Mouse (Mus musculus) stomach, embryonic 15.5 days (tissue): ENCODE measurements around the gene Napepld. TPM values are rescaled to one million over a fixed set of nuclear protein-coding genes. Genes with fewer than 3 reads are reported as not detected.

Experiments
- ATAC-seq: fragments of 200-750 bp; cut with Nextera tagmentation; 2 replicates; pipeline ENCODE4 v1.8.0; 2017; ENCODE audit warnings: low read depth, moderate number of reproducible peaks, moderate TSS enrichment; ENCODE audit not compliant: insufficient read depth, low FRiP score
- H3K27ac ChIP-seq: fragments of 300-500 bp; sonication (generic); 2 replicates; pipeline ENCODE4 v1.5.1; 2015; ENCODE audit warnings: mild to moderate bottlenecking, inconsistent platforms
- H3K27me3 ChIP-seq: fragments of 300-500 bp; sonication (generic); replicated peaks from 2 replicates; pipeline ENCODE4 v1.6.1; 2015; ENCODE audit warnings: inconsistent platforms
- H3K36me3 ChIP-seq: fragments of 300-500 bp; sonication (generic); 2 replicates; pipeline ENCODE4 v1.6.1; 2015; ENCODE audit warnings: inconsistent platforms
- H3K4me1 ChIP-seq: fragments of 300-500 bp; sonication (generic); 2 replicates; pipeline ENCODE4 v1.6.1; 2015; ENCODE audit warnings: inconsistent platforms
- H3K4me2 ChIP-seq: fragments of 300-500 bp; sonication (generic); 2 replicates; pipeline ENCODE4 v1.6.1; 2015; ENCODE audit warnings: mild to moderate bottlenecking, inconsistent platforms
- H3K4me3 ChIP-seq: fragments of 300-500 bp; sonication (generic); replicated peaks from 2 replicates; pipeline ENCODE4 v1.5.1; 2015; ENCODE audit warnings: inconsistent platforms
- H3K9ac ChIP-seq: fragments of 300-500 bp; sonication (generic); 2 replicates; pipeline ENCODE4 v1.6.1; 2015; ENCODE audit warnings: inconsistent platforms
- H3K9me3 ChIP-seq: fragments of 300-500 bp; sonication (generic); 2 replicates; pipeline ENCODE4 v1.6.1; 2016; ENCODE audit warnings: inconsistent platforms
- WGBS: fragments of 180-500 bp; shearing (Covaris S2); methylation state at CpG from one replicate; pipeline ENCODE4 v1.1.7; 2015; 5-methylcytosine and 5-hydroxymethylcytosine counted together
- polyA plus RNA-seq: library from polyadenylated mRNA; unstranded; fragments of >200 nt; fragmentation: Nextera tagmentation; extraction: Ambion mirVana; gene quantifications from 2 replicates; pipeline ENCODE4 v1.2.1, GENCODE M21; 2015

Gene Napepld
- polyA plus RNA-seq, 1 experiment from 2014 or later = 2.6 TPM

- WGBS = 70% methylated on average over 4 of the region's 4 CpGs
- Histone ChIP-seq H3K4me1 (no peaks in the 10 kb centered on the region), H3K9ac (no peak overlapping the region), H3K4me2 (no peak overlapping the region), H3K27ac (no peak overlapping the region), H3K4me3 (no peak overlapping the region), H3K27me3 (no peaks in the 10 kb centered on the region), H3K36me3 (no peaks in the 10 kb centered on the region), H3K9me3 (no peaks in the 10 kb centered on the region)
- ATAC-seq = no peak
Observed at GRCm38 (mm10) chr5:21680029-21680428, 21.2 kb downstream of the Napepld start.

- no peak overlapping the region for H3K27ac ChIP-seq
- 96% methylated on average over 9 of the region's 9 CpGs for WGBS
- H3K9ac ChIP-seq = no peak overlapping the region
- H3K27me3 ChIP-seq = no peaks in the 10 kb centered on the region
- H3K36me3 ChIP-seq = no peaks in the 10 kb centered on the region
- no peak for ATAC-seq
- H3K4me2 ChIP-seq = no peak overlapping the region
- no peaks in the 10 kb centered on the region for H3K9me3 ChIP-seq
- H3K4me1 ChIP-seq = no peaks in the 10 kb centered on the region
- no peak overlapping the region for H3K4me3 ChIP-seq
Observed at GRCm38 (mm10) chr5:21678363-21678762, 22.8 kb downstream of the Napepld start.

GRCm38 (mm10) chr5:21677939-21678338, 23.3 kb downstream of the Napepld start:
- Histone ChIP-seq H3K9ac (no peak overlapping the region), H3K27ac (no peak overlapping the region), H3K36me3 (no peaks in the 10 kb centered on the region), H3K9me3 (no peaks in the 10 kb centered on the region), H3K4me2 (no peak overlapping the region), H3K27me3 (no peaks in the 10 kb centered on the region), H3K4me3 (no peak overlapping the region), H3K4me1 (no peaks in the 10 kb centered on the region)
- 93% methylated on average over 6 of the region's 6 CpGs for WGBS
- ATAC-seq = no peak

- no peak overlapping the region for H3K9ac ChIP-seq
- H3K27me3 ChIP-seq = no peaks in the 10 kb centered on the region
- no peak overlapping the region for H3K4me2 ChIP-seq
- no peaks in the 10 kb centered on the region for H3K9me3 ChIP-seq
- H3K4me1 ChIP-seq = no peaks in the 10 kb centered on the region
- no peak overlapping the region for H3K27ac ChIP-seq
- 94% methylated on average over 23 of the region's 23 CpGs for WGBS
- no peaks in the 10 kb centered on the region for H3K36me3 ChIP-seq
- no peak overlapping the region for H3K4me3 ChIP-seq
- ATAC-seq = no peak
Observed at GRCm38 (mm10) chr5:21675494-21675893, 25.7 kb downstream of the Napepld start.

GRCm38 (mm10) chr5:21675019-21675418, 26.2 kb downstream of the Napepld start:
- Histone ChIP-seq H3K27me3 (no peaks in the 10 kb centered on the region), H3K4me2 (no peak overlapping the region), H3K9me3 (no peaks in the 10 kb centered on the region), H3K4me1 (no peaks in the 10 kb centered on the region), H3K9ac (no peak overlapping the region), H3K27ac (no peak overlapping the region), H3K4me3 (no peak overlapping the region), H3K36me3 (no peaks in the 10 kb centered on the region)
- ATAC-seq = no peak
- 75% methylated on average over 12 of the region's 12 CpGs for WGBS

GRCm38 (mm10) chr5:21673742-21674141, 27.5 kb downstream of the Napepld start:
- peak overlapping the region; percentile 42; the same call in 1 of the 2 replicates for H3K4me2 ChIP-seq
- H3K4me1 ChIP-seq = no peaks in the 10 kb centered on the region
- no peak overlapping the region for H3K27ac ChIP-seq
- no peaks in the 10 kb centered on the region for H3K36me3 ChIP-seq
- H3K9ac ChIP-seq = no peak overlapping the region
- no peaks in the 10 kb centered on the region for H3K9me3 ChIP-seq
- WGBS = 75% methylated on average over 9 of the region's 9 CpGs
- no peaks in the 10 kb centered on the region for H3K27me3 ChIP-seq
- H3K4me3 ChIP-seq = no peak overlapping the region
- no peak for ATAC-seq

DNA sequence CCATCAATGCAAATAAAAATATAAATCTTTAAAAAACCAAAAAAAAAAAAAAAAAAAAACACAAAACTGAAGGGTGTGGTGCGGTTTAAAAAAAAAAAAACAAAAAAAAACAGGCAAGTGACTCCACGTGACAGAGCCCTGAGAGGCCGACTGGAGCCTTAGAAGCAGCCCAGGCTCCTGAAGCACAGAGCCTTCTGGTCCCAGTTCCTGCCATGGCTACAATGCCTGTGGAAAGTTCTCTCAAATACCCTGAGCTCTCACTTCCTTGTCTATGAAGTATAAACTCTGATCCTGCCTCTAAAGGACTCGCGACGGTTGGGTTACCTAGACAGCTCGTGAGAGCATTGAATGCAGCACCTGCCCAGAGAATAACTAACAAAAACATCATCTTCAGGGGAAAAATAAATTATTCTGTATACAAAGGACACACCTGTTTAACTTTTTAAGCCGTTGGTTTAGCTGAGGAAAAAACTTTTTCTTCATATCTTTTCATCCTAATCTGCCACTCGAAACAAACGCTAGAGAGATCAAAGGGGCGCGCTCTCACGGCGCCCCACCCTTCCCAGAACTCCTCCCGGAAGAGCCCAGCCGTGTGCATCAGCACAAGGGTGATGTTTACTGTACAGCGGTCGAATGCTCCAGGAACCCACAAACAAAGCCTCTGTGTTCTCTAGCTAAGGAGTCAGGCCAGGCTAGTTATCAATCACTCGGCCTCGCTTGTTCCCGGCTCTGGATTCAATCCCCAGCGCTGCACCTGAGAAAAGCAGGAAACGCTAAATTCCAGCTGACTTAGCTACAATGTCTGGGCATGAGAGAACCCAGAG, 28.2 kb downstream of the Napepld start:
- Histone ChIP-seq H3K36me3 (no peaks in the 10 kb centered on the region), H3K9ac (no peak overlapping the region), H3K4me2 (peak overlapping the region; percentile 42), H3K4me1 (no peaks in the 10 kb centered on the region), H3K4me3 (peak overlapping the region; percentile 17; the same call in 1 of the 2 replicates), H3K27me3 (no peaks in the 10 kb centered on the region), H3K27ac (peak overlapping the region; percentile 42; the same call in 1 of the 2 replicates), H3K9me3 (no peaks in the 10 kb centered on the region)
- 22% methylated on average over 23 of the region's 23 CpGs for WGBS
- ATAC-seq = peak; percentile 89

DNA sequence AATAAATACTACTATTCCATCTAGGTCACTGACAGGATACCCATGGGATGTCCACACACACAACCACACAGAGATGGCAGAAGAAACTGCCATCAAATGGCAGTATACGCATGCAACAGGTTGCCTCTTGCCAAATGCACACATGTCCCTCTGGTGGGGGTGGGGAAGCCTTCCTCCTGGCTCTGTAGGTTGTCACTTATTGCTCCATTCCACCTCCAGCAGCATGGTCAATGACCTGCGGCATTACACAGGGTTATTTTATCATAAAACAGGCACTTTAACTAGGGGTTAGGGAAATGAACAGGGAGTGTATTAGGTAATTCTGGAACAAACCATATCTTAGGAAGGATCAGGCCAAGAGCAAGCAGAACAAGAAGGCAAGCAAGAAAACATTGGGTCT, 31.9 kb downstream of the Napepld start:
- H3K36me3 ChIP-seq = no peaks in the 10 kb centered on the region
- no peaks in the 10 kb centered on the region; the same call in 1 of the 2 replicates for H3K4me1 ChIP-seq
- no peaks in the 10 kb centered on the region for H3K27me3 ChIP-seq
- ATAC-seq = no peak
- H3K9ac ChIP-seq = no peak overlapping the region
- no peak overlapping the region for H3K4me2 ChIP-seq
- H3K27ac ChIP-seq = no peak overlapping the region
- H3K4me3 ChIP-seq = no peak overlapping the region
- H3K9me3 ChIP-seq = no peaks in the 10 kb centered on the region
- WGBS = 88% methylated on average over 2 of the region's 2 CpGs

- Histone ChIP-seq H3K4me1 (no peaks in the 10 kb centered on the region; the same call in 1 of the 2 replicates), H3K36me3 (no peaks in the 10 kb centered on the region), H3K27me3 (no peaks in the 10 kb centered on the region), H3K4me2 (no peak overlapping the region), H3K27ac (no peak overlapping the region), H3K9ac (no peak overlapping the region), H3K4me3 (no peak overlapping the region), H3K9me3 (no peaks in the 10 kb centered on the region)
- ATAC-seq = no peak
- 43% methylated on average over 8 of the region's 8 CpGs for WGBS
Observed at GRCm38 (mm10) chr5:21667191-21668137, 33.7 kb downstream of the Napepld start.

GRCm38 (mm10) chr5:21663081-21663480, 38.1 kb downstream of the Napepld start:
- 92% methylated on average over 11 of the region's 11 CpGs for WGBS
- no peak overlapping the region for H3K9ac ChIP-seq
- no peak for ATAC-seq

DNA sequence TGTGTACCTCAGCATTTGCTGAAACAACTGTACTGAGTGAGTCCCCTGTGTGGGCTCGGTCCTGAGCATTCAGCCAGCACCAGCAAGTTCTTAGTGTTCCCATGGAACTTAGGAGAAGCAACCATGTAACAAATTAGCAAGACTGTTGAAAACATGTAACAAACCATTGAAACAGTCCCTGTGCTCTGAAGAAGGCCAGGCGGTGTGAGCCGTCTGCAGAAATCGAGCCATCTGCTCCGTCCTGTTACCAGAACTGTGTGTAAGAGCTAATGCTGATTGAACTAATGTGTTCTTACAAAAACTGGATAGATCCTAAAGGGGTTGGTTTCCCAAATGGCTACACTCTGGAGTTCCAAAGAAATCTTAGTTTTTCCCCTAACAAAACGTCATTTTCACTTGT, 40.3 kb downstream of the Napepld start:
- Histone ChIP-seq H3K36me3 (0 out of 2 replicates have a peak, but pooled peaks cover 9% of the 10 kb centered on the region), H3K27ac (no peak overlapping the region), H3K4me1 (0 out of 2 replicates have a peak, but pooled peaks cover 4% of the 10 kb centered on the region), H3K4me2 (no peak overlapping the region), H3K9me3 (no peaks in the 10 kb centered on the region), H3K27me3 (no peaks in the 10 kb centered on the region), H3K9ac (no peak overlapping the region), H3K4me3 (no peak overlapping the region)
- no peak for ATAC-seq
- 76% methylated on average over 6 of the region's 6 CpGs for WGBS

More at GRCm38 (mm10) chr5:21663081-21663480, 38.1 kb downstream of the Napepld start:
- Histone ChIP-seq H3K4me3 (no peak overlapping the region), H3K27me3 (no peaks in the 10 kb centered on the region), H3K4me2 (no peak overlapping the region), H3K4me1 (peaks cover 4% of the 10 kb centered on the region; the same call in 1 of the 2 replicates), H3K36me3 (0 out of 2 replicates have a peak, but pooled peaks cover 5% of the 10 kb centered on the region), H3K27ac (no peak overlapping the region), H3K9me3 (no peaks in the 10 kb centered on the region)
